Mouse (Mus musculus) midbrain, embryonic 15.5 days (tissue): ENCODE results near the gene Fam50a. TPM values are rescaled to one million over a fixed set of nuclear protein-coding genes. Genes with fewer than 3 reads are reported as not detected.

Experiments used
- ATAC-seq: fragments of 200-750 bp; cut with Nextera tagmentation; replicated peaks from 2 replicates; pipeline ENCODE4 v1.8.0; 2017; ENCODE audit warnings: moderate TSS enrichment
- H3K27ac ChIP-seq: fragments of 300-500 bp; sonication (generic); 2 replicates; pipeline ENCODE4 v1.5.1; 2015; ENCODE audit warnings: mild to moderate bottlenecking, inconsistent platforms
- H3K27me3 ChIP-seq: fragments of 300-500 bp; sonication (generic); replicated peaks from 2 replicates; pipeline ENCODE4 v1.6.1; 2015; ENCODE audit warnings: inconsistent platforms
- H3K36me3 ChIP-seq: fragments of 300-500 bp; sonication (generic); replicated peaks from 2 replicates; pipeline ENCODE4 v1.6.1; 2015; ENCODE audit warnings: inconsistent platforms
- H3K4me1 ChIP-seq: fragments of 300-500 bp; sonication (generic); 2 replicates; pipeline ENCODE4 v1.6.1; 2015; ENCODE audit warnings: inconsistent platforms
- H3K4me2 ChIP-seq: fragments of 300-500 bp; sonication (generic); 2 replicates; pipeline ENCODE4 v1.6.1; 2015; ENCODE audit warnings: inconsistent platforms, mild to moderate bottlenecking, moderate library complexity
- H3K4me3 ChIP-seq: fragments of 300-500 bp; sonication (generic); 2 replicates; pipeline ENCODE4 v1.5.1; 2015; ENCODE audit warnings: mild to moderate bottlenecking, inconsistent platforms
- H3K9ac ChIP-seq: fragments of 300-500 bp; sonication (generic); 2 replicates; pipeline ENCODE4 v1.6.1; 2015; ENCODE audit warnings: mild to moderate bottlenecking, inconsistent platforms
- H3K9me3 ChIP-seq: fragments of 300-500 bp; sonication (generic); 2 replicates; pipeline ENCODE4 v1.6.1; 2016; ENCODE audit warnings: inconsistent platforms
- WGBS: fragments of 180-500 bp; shearing (Covaris S2); methylation state at CpG from one replicate; pipeline ENCODE4 v1.1.7; 2015; ENCODE audit warnings: mixed read lengths; 5-methylcytosine and 5-hydroxymethylcytosine counted together
- polyA plus RNA-seq: library from polyadenylated mRNA; unstranded; fragments of >200 nt; fragmentation: Nextera tagmentation; extraction: Ambion mirVana; gene quantifications from 2 replicates; pipeline ENCODE4 v1.2.1, GENCODE M21; 2015

Gene Fam50a
- polyA plus RNA-seq, 1 experiment from 2014 or later = 62.2 TPM

GRCm38 (mm10) chrX:74283092-74283437 lies 29.8 kb upstream of the Fam50a start:
- peak overlapping the region; percentile 72 for H3K4me2 ChIP-seq
- 40% methylated on average over 5 of the region's 5 CpGs for WGBS
- ATAC-seq = peak; percentile 43
- H3K36me3 ChIP-seq = no peaks in the 10 kb centered on the region
- H3K9ac ChIP-seq = peak overlapping the region; percentile 73
- no peaks in the 10 kb centered on the region for H3K9me3 ChIP-seq
- H3K4me1 ChIP-seq = peaks cover 16% of the 10 kb centered on the region
- no peaks in the 10 kb centered on the region for H3K27me3 ChIP-seq
- H3K27ac ChIP-seq = peak overlapping the region; percentile 85
- H3K4me3 ChIP-seq = peak overlapping the region; percentile 60

- no peak overlapping the region for H3K9ac ChIP-seq
- ATAC-seq = no peak
- WGBS = 73% methylated on average over 4 of the region's 4 CpGs
- H3K4me3 ChIP-seq = no peak overlapping the region
- H3K4me2 ChIP-seq = no peak overlapping the region
- H3K36me3 ChIP-seq = no peaks in the 10 kb centered on the region
- no peaks in the 10 kb centered on the region for H3K9me3 ChIP-seq
- no peak overlapping the region for H3K27ac ChIP-seq
- 0 out of 2 replicates have a peak, but pooled peaks cover 2% of the 10 kb centered on the region for H3K4me1 ChIP-seq
- no peaks in the 10 kb centered on the region for H3K27me3 ChIP-seq
Observed at GRCm38 (mm10) chrX:74293431-74293830, 19.4 kb upstream of the Fam50a start.

- Histone ChIP-seq H3K4me1 (0 out of 2 replicates have a peak, but pooled peaks cover 8% of the 10 kb centered on the region), H3K9me3 (no peaks in the 10 kb centered on the region), H3K9ac (peak within 1 kb of the TSS; percentile 69), H3K27ac (peak within 1 kb of the TSS; percentile 86), H3K4me3 (peak within 1 kb of the TSS; percentile 68), H3K36me3 (0 out of 2 replicates have a peak, but pooled peaks cover 7% of the 10 kb centered on the region), H3K27me3 (no peaks in the 10 kb centered on the region), H3K4me2 (peak within 1 kb of the TSS; percentile 63)
- WGBS = 19% methylated on average over 37 of the region's 37 CpGs
- ATAC-seq = peak; percentile 98
Observed at GRCm38 (mm10) chrX:74296538-74297448, 16.0 kb upstream of the Fam50a start, which contains the start of gene Atp6ap1. Gene Atp6ap1, plus strand, starts transcription at chrX:74297097.

- Histone ChIP-seq H3K9me3 (no peaks in the 10 kb centered on the region), H3K9ac (no peak overlapping the region), H3K27ac (no peak overlapping the region), H3K4me2 (no peak overlapping the region), H3K27me3 (no peaks in the 10 kb centered on the region), H3K4me1 (0 out of 2 replicates have a peak, but pooled peaks cover 8% of the 10 kb centered on the region), H3K36me3 (0 out of 2 replicates have a peak, but pooled peaks cover 8% of the 10 kb centered on the region), H3K4me3 (no peak overlapping the region)
- ATAC-seq = no peak
- 68% methylated on average over 1 of the region's 1 CpGs for WGBS
Observed at GRCm38 (mm10) chrX:74298348-74298747, 14.5 kb upstream of the Fam50a start.

- 96% methylated on average over 3 of the region's 3 CpGs for WGBS
Observed at GRCm38 (mm10) chrX:74299721-74300120, 13.1 kb upstream of the Fam50a start.

GRCm38 (mm10) chrX:74304867-74305700 lies 7.7 kb upstream of the Fam50a start, which contains the start of gene Gdi1:
Gene Gdi1, plus strand, starts transcription at chrX:74304998.
- ATAC-seq = peak; percentile 85
- Histone ChIP-seq H3K4me2 (peak within 1 kb of the TSS; percentile 63), H3K4me3 (peak within 1 kb of the TSS; percentile 55), H3K36me3 (0 out of 2 replicates have a peak, but pooled peaks cover 13% of the 10 kb centered on the region), H3K27ac (peak within 1 kb of the TSS; percentile 94), H3K27me3 (no peaks in the 10 kb centered on the region), H3K9me3 (no peaks in the 10 kb centered on the region), H3K4me1 (peaks cover 45% of the 10 kb centered on the region), H3K9ac (peak within 1 kb of the TSS; percentile 60)
- WGBS = 31% methylated on average over 41 of the region's 41 CpGs

More at GRCm38 (mm10) chrX:74299721-74300120, 13.1 kb upstream of the Fam50a start:
- H3K4me1 ChIP-seq = peaks cover 17% of the 10 kb centered on the region
- no peak overlapping the region for H3K4me3 ChIP-seq
- no peak overlapping the region for H3K4me2 ChIP-seq
- H3K9ac ChIP-seq = no peak overlapping the region
- H3K36me3 ChIP-seq = 0 out of 2 replicates have a peak, but pooled peaks cover 10% of the 10 kb centered on the region
- no peak overlapping the region for H3K27ac ChIP-seq
- H3K27me3 ChIP-seq = no peaks in the 10 kb centered on the region
- no peak for ATAC-seq
- H3K9me3 ChIP-seq = no peaks in the 10 kb centered on the region

- Histone ChIP-seq H3K27ac (peak within 1 kb of the TSS; percentile 92), H3K4me2 (peak within 1 kb of the TSS; percentile 79), H3K27me3 (no peaks in the 10 kb centered on the region), H3K36me3 (no peaks in the 10 kb centered on the region), H3K4me3 (peak within 1 kb of the TSS; percentile 54), H3K9me3 (no peaks in the 10 kb centered on the region), H3K9ac (peak within 1 kb of the TSS; percentile 66), H3K4me1 (peaks cover 34% of the 10 kb centered on the region)
- WGBS = 29% methylated on average over 26 of the region's 30 CpGs
- ATAC-seq = peak; percentile 95
Observed at GRCm38 (mm10) chrX:74328725-74329161, 15.9 kb downstream of the Fam50a start, which contains the start of gene Plxna3. Gene Plxna3, plus strand, starts transcription at chrX:74329066.

- Histone ChIP-seq H3K27me3 (no peaks in the 10 kb centered on the region), H3K36me3 (0 out of 2 replicates have a peak, but pooled peaks cover 4% of the 10 kb centered on the region), H3K9me3 (no peaks in the 10 kb centered on the region), H3K4me2 (peak overlapping the region; percentile 79), H3K9ac (peak overlapping the region; percentile 66), H3K4me1 (peaks cover 34% of the 10 kb centered on the region), H3K4me3 (peak overlapping the region; percentile 54), H3K27ac (peak overlapping the region; percentile 92)
- peak; percentile 71 for ATAC-seq
- WGBS = 16% methylated on average over 10 of the region's 10 CpGs
Observed at GRCm38 (mm10) chrX:74329215-74329671, 16.4 kb downstream of the Fam50a start.

- WGBS = 11% methylated on average over 2 of the region's 2 CpGs
- 0 out of 2 replicates have a peak, but pooled peaks cover 4% of the 10 kb centered on the region for H3K36me3 ChIP-seq
Observed at GRCm38 (mm10) chrX:74330166-74330930, 17.5 kb downstream of the Fam50a start.

GRCm38 (mm10) chrX:74352645-74353466 lies 40.0 kb downstream of the Fam50a start:
- Histone ChIP-seq H3K27ac (peak overlapping the region; percentile 71), H3K4me2 (peak overlapping the region; percentile 59), H3K4me3 (peak overlapping the region; percentile 43), H3K36me3 (no peaks in the 10 kb centered on the region), H3K27me3 (no peaks in the 10 kb centered on the region), H3K9ac (peak overlapping the region; percentile 45), H3K9me3 (no peaks in the 10 kb centered on the region), H3K4me1 (no peaks in the 10 kb centered on the region)
- 19% methylated on average over 13 of the region's 13 CpGs for WGBS
- ATAC-seq = peak; percentile 55

More at GRCm38 (mm10) chrX:74330166-74330930, 17.5 kb downstream of the Fam50a start:
- Histone ChIP-seq H3K9ac (peak overlapping the region; percentile 66), H3K9me3 (no peaks in the 10 kb centered on the region), H3K27ac (peak overlapping the region; percentile 92), H3K4me3 (peak overlapping the region; percentile 54), H3K4me2 (peak overlapping the region; percentile 79), H3K27me3 (no peaks in the 10 kb centered on the region), H3K4me1 (peaks cover 34% of the 10 kb centered on the region)
- no peak for ATAC-seq
